Mouse (Mus musculus) megakaryocyte, embryonic 14.5 days (primary cell): ENCODE measurements around the gene Mttp.

Experiments
- FLI1 ChIP-seq: IDR thresholded peaks from 2 replicates; pipeline ENCODE4 v1.6.1; 2012; ENCODE audit warnings: low read length, inconsistent platforms, mixed read lengths
- GATA1 ChIP-seq: IDR thresholded peaks from 3 replicates; pipeline ENCODE4 v1.6.1; 2012; ENCODE audit warnings: mixed read lengths, low read length, inconsistent platforms, borderline replicate concordance

- no peak for TF ChIP-seq GATA1
- no peak for TF ChIP-seq FLI1
Observed at GRCm38 (mm10) chr3:138083073-138083637, 61.6 kb downstream of the Mttp start.
